Mouse (Mus musculus): ENCODE measurements at regions not wholly inside any gene's neighbourhood (a gene's known extent, or its start where the extent isn't known, plus 50 kb on each side); places are given as distances from the start of the nearest gene placed in this dataset.

DNA sequence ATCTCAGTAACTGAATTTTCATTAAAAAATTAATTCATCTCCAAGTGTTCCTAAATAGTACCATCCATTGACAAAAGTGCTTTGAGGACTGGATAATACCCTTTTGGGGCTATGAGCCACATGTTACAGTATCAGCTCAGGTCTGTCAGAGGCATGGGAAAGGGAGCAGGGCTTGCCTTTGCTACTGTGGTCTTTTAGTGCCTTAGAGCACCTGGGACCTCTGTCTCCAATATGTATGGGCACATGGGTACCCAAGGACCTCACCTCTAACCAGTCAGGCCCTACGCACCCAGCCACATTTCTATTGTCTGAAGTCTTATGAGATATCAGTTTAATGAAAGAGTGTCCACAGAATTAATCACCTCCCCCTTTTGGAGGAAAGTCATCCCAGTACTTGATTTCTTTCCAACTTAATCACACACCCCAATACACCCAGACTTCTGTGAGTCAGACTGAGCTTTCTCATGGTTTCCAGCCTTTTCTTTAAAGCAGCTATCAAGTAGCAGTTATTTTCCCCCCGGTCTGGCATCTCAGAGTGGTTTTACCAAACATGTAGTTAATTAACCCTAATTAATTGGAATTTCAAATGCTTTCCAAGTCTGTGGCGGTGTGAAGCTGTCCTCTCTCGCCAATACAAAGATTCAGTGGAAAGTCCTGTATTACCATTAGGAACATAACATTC, 498.7 kb upstream of the Camk1g start:
- Histone ChIP-seq H3K4me1 (ENCODE audit: control insufficient read depth, insufficient read depth, low read length) (no peaks in the 10 kb centered on the region), H3K27ac (ENCODE audit: insufficient read depth, low read depth, low read length) (no peak overlapping the region), H3K4me3 (ENCODE audit: insufficient read depth, low read length) (no peak overlapping the region)
- TF ChIP-seq POLR2A (IDR thresholded peaks at IDR 0.05; ENCODE audit: borderline replicate concordance, low read depth, low read length) (no peak), CTCF (IDR thresholded peaks at IDR 0.05; ENCODE audit: low read depth, low read length) (no peak)

DNA sequence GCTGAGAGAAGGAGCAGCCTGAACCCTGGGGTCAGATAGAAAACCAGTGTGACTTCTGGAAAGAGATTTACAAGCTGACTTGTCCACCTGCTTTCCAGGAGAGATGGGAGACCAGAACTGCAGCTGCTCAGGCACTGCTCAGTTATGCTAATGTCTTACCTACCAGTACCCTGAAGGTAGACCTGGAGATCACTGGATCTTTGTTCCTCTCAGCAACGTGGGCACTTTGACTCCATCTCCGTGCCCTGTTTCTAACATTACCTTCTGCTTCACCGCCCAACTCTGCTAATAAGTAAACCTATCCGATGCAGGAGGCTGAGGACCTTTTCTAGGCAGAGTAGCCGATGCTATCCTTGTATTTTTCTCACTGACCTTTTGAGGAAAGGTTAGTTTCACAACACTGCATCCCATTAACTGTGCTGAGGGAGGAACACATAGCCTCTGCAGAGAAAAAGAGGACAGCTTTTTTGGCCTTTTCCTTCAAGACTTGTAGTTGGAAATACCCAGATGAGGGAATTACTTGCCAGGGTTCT, 490.7 kb upstream of the Camk1g start:
- no peak overlapping the region for H3K4me3 ChIP-seq (ENCODE audit: insufficient read depth, low read length)

DNA sequence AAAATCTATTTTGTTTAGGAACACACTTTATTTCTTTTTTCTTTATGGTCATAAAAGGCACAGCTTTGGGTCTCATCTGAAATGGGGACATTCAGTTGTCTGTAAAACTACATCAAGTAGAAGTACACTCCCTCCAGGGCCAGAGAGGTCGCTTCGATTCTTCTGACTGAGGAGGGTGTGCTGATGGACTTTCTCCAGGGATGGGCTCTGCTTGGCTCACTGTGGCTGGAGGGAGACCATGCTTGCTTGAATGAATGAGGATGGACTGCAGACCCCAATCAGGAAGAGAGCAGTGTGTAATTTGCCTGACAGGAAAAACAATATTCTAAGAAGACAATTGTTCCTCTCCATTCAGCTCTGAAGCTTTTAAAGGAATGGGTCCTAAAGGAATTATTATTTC, 490.3 kb upstream of the Camk1g start:
- TF ChIP-seq POLR2A (IDR thresholded peaks at IDR 0.05; ENCODE audit: borderline replicate concordance, low read depth, low read length): no peak
- TF ChIP-seq CTCF (IDR thresholded peaks at IDR 0.05; ENCODE audit: low read depth, low read length): no peak
- Histone ChIP-seq H3K4me3 (ENCODE audit: insufficient read depth, low read length) (no peak overlapping the region), H3K4me1 (ENCODE audit: control insufficient read depth, insufficient read depth, low read length) (peaks cover 26% of the 10 kb centered on the region), H3K27ac (ENCODE audit: insufficient read depth, low read depth, low read length) (no peak overlapping the region)

More for the DNA sequence above, 490.7 kb upstream of the Camk1g start:
- H3K27ac ChIP-seq (ENCODE audit: insufficient read depth, low read depth, low read length): no peak overlapping the region
- H3K4me1 ChIP-seq (ENCODE audit: control insufficient read depth, insufficient read depth, low read length): peaks cover 26% of the 10 kb centered on the region
- TF ChIP-seq POLR2A (IDR thresholded peaks at IDR 0.05; ENCODE audit: borderline replicate concordance, low read depth, low read length): no peak

DNA sequence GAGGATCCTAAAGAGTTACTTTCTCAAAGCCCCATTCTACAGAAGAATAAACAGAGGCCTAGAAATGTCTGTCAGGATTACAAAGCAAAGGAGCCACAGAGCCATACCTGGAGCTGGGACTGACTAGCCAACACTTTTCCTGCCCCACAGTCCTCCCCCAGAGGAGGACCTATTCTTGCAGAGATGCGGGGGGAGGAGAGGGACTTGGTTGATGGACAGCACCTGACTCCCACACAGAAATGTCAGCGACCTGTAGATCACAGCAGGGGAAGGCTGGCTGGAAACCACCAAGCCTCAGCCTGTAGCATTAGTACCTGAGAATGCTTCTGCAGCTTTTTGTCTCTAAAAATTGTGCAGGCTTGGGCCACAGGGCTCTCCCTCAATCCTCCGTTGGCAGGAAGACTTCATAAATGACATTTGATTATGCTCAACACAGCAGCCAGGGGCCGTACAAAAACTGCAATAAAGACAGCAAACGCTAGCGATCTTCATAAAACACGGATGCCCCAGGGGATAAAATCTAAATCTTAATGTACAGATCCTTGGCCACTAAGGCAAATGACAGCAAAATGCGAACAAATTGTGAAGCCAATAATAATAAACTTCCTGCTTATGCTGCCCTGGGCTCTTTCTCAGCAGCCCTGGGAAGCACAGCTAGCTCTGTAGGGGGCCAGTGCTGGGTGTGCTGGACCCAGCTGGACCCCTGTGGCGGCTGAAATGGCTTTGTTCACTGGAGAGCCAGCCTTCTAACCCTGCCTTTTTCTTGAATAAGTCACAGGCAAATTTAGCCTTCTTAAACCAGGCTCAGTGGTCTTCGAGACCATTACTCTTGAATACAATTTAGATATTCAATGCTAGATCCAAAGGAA, 489.4 kb upstream of the Camk1g start:
- TF ChIP-seq CTCF (IDR thresholded peaks at IDR 0.05; ENCODE audit: low read depth, low read length) (no peak), POLR2A (IDR thresholded peaks at IDR 0.05; ENCODE audit: borderline replicate concordance, low read depth, low read length) (no peak)
- H3K4me3 ChIP-seq (ENCODE audit: insufficient read depth, low read length): no peak overlapping the region
- H3K27ac ChIP-seq (ENCODE audit: insufficient read depth, low read depth, low read length): no peak overlapping the region
- H3K4me1 ChIP-seq (ENCODE audit: control insufficient read depth, insufficient read depth, low read length): peaks cover 26% of the 10 kb centered on the region

DNA sequence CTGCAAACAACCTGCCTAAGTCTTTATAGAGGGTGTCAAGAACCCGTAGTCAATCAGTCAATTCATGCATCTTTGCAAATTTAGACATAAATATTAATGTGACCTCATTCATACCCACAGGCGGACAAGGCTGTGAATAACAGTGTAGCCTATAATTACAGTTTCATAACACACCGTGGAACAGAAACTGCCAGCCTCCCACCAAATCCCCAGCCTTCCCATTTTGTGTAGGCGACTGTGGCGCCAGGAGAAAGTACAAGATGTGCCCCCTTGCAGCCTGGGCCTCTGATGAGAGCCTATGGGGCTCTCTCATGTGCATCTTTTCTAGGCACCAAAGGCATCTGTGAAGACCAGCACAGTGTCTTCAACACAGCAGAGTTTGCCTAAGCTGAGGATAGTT, 477.8 kb upstream of the Camk1g start:
- no peak overlapping the region for H3K27ac ChIP-seq (ENCODE audit: insufficient read depth, low read depth, low read length)
- no peak overlapping the region for H3K4me3 ChIP-seq (ENCODE audit: insufficient read depth, low read length)
- peaks cover 22% of the 10 kb centered on the region for H3K4me1 ChIP-seq (ENCODE audit: control insufficient read depth, insufficient read depth, low read length)
- TF ChIP-seq POLR2A (IDR thresholded peaks at IDR 0.05; ENCODE audit: borderline replicate concordance, low read depth, low read length): no peak
- TF ChIP-seq CTCF (IDR thresholded peaks at IDR 0.05; ENCODE audit: low read depth, low read length): no peak

DNA sequence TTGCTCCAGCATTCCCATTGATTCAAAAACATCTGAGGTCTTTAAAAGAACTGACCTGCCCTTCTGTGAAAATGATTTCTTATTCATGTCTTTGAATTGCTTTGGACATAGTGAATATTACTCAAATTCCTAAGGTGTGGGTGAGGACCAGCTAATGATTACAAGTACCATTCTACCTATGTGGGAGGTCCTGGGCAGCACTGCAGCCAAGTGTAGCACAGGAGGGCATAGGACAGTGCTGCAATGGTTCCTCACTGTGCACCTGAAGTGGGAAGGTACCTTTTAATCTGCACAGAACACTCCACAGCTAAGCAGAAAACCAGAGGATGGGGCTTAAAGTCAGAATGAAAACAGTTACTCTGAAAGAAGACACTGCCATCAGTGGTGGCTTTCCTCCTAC, 474.8 kb upstream of the Camk1g start:
- Histone ChIP-seq H3K4me1 (ENCODE audit: control insufficient read depth, insufficient read depth, low read length) (peaks cover 20% of the 10 kb centered on the region), H3K4me3 (ENCODE audit: insufficient read depth, low read length) (no peak overlapping the region), H3K27ac (ENCODE audit: insufficient read depth, low read depth, low read length) (peak overlapping the region; percentile 32; the same call in 1 of the 2 replicates)
- no peak for TF ChIP-seq POLR2A (IDR thresholded peaks at IDR 0.05; ENCODE audit: borderline replicate concordance, low read depth, low read length)
- TF ChIP-seq CTCF (IDR thresholded peaks at IDR 0.05; ENCODE audit: low read depth, low read length): no peak

DNA sequence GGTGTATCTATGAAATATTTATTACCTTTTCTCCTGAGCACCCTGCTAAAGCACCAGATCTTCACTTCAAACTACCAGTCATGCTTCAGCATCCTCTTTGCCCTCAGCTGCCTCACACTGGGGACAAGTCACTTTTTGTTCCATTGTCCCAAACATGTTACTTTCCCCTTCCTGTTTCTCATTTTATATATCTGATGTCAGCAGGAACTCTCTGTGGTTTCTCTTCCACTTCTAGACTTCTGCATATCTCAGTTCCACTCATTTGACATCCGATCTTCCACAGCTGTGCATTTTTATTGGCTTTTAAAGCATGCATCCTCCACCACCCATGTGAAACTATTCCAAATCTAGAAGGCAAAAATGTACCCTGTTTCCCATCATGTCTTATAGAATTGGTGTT, 474.4 kb upstream of the Camk1g start:
- Histone ChIP-seq H3K4me3 (ENCODE audit: insufficient read depth, low read length) (no peak overlapping the region), H3K4me1 (ENCODE audit: control insufficient read depth, insufficient read depth, low read length) (peaks cover 20% of the 10 kb centered on the region), H3K27ac (ENCODE audit: insufficient read depth, low read depth, low read length) (peak overlapping the region; percentile 32; the same call in 1 of the 2 replicates)
- TF ChIP-seq CTCF (IDR thresholded peaks at IDR 0.05; ENCODE audit: low read depth, low read length) (no peak), POLR2A (IDR thresholded peaks at IDR 0.05; ENCODE audit: borderline replicate concordance, low read depth, low read length) (no peak)

DNA sequence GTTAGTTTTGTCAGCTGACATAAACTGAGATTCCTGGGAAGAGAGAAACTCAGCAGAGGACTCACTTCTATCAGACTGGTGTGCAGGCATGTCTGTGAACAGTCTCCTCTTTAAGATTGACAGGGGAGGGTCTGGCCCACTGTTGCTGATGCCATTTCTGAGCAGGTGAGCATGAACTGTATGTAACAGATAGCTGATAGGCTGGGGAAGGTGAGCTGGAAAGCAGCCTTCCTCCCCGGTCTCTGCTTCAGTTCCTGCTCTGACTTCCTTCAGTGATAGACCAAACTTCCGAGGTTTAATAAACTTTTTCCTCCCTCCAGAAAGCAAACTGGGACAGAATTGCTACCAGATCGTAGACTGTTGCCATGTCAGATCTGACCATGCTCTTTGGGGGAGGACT, 430.9 kb upstream of the Camk1g start:
- H3K27ac ChIP-seq (ENCODE audit: insufficient read depth, low read depth, low read length): no peak overlapping the region
- no peak overlapping the region for H3K4me3 ChIP-seq (ENCODE audit: insufficient read depth, low read length)
- TF ChIP-seq POLR2A (IDR thresholded peaks at IDR 0.05; ENCODE audit: borderline replicate concordance, low read depth, low read length) (no peak), CTCF (IDR thresholded peaks at IDR 0.05; ENCODE audit: low read depth, low read length) (no peak)
- H3K4me1 ChIP-seq (ENCODE audit: control insufficient read depth, insufficient read depth, low read length): peaks cover 10% of the 10 kb centered on the region

DNA sequence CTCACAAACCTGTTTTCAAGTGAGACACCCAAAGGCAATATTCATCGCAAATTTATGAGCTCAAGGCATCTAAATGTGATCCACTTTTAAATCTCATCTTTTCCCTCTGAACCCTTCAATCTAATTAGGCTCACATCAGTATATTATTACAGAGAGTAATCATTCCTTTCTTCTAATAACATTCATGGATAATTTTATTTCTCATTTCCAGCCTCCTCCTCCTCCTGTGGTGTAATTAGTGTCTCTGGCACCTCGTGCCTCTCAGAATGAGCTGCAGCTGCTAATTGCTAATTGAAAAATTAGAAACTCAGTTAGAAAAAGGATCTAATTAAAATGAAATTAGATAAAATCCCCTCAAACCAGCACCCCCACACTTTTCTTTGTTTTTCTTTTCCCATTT, 420.5 kb upstream of the Camk1g start:
- no peak for TF ChIP-seq CTCF (IDR thresholded peaks at IDR 0.05; ENCODE audit: low read depth, low read length)
- no peak for TF ChIP-seq POLR2A (IDR thresholded peaks at IDR 0.05; ENCODE audit: borderline replicate concordance, low read depth, low read length)

DNA sequence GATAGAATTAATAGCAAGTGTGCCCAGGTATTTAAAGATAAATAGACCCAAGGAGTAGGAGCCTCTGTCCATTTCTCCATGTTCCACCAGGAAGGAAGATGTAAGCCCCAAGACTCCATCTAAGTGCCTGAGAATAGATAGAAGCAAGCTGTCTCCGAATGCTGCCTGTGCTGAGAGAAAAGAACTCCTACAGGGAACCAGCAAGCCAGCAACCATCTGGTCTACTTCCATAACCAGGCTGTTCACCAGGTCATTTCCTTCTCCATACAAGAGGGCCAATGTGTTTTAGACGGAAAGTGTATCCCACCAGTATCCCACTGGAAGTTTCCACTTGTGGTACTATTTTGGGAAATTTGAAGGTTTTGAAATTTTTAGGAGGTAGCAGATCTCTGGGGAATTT, 418.4 kb upstream of the Camk1g start:
- Histone ChIP-seq H3K4me1 (ENCODE audit: control insufficient read depth, insufficient read depth, low read length) (no peaks in the 10 kb centered on the region), H3K27ac (ENCODE audit: insufficient read depth, low read depth, low read length) (no peak overlapping the region), H3K4me3 (ENCODE audit: insufficient read depth, low read length) (no peak overlapping the region)
- TF ChIP-seq CTCF (IDR thresholded peaks at IDR 0.05; ENCODE audit: low read depth, low read length) (no peak), POLR2A (IDR thresholded peaks at IDR 0.05; ENCODE audit: borderline replicate concordance, low read depth, low read length) (no peak)

More for the DNA sequence above, 420.5 kb upstream of the Camk1g start:
- Histone ChIP-seq H3K27ac (ENCODE audit: insufficient read depth, low read depth, low read length) (no peak overlapping the region), H3K4me1 (ENCODE audit: control insufficient read depth, insufficient read depth, low read length) (no peaks in the 10 kb centered on the region), H3K4me3 (ENCODE audit: insufficient read depth, low read length) (no peak overlapping the region)
